Mouse (Mus musculus) E14TG2a.4 (cell line): ENCODE measurements around the gene Uimc1.

Experiments
- CTCF ChIP-seq: conservative IDR thresholded peaks from 2 replicates; pipeline ENCODE4 v1.5.1; 2014; ENCODE audit warnings: low read length
- POU5F1 ChIP-seq: IDR thresholded peaks from 2 replicates; pipeline ENCODE4 v1.6.1; 2014; ENCODE audit warnings: low read length, borderline replicate concordance

GRCm38 (mm10) chr13:55019181-55019580 lies 80.9 kb downstream of the Uimc1 start:
- TF ChIP-seq CTCF = no peak
- TF ChIP-seq POU5F1 = no peak
